8 mouse cellular contexts compared by ENCODE assay signal in the genomic region with DNA sequence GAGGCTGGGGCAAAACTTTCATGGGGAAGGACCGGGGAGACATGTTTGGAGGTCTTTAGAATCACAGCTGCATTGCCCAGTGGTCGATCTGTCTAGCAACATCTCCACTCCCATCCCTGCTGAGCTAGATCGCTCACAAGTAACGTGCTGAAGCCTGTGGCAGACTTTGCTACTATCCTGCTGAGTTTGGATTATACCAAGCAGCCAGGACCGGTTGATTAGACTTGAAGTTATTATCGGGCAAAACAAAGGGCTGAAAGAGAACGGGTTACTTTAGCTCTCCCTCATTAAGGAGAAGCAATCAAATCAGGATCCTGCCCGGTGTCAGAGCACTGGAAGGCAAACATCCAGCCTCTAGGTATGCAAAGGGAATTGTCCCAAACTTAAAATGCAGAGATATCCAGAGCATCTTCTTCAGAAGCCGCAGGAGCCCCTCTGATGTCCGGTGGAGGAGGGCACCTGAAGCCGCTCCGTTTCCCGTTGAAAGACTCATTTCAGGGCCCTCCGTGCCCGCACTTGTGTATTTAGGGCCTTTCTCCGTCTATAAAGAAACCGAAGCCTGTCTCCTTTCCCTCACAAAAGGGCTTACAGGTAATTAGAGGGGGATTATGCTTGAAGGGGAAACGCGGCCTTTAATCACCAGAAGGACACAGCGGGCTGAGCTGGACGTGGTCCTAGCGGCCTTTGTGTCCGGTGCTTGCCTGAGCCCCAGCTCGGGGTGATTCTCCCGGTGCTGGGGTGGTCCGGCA. TPM values are rescaled to one million over a fixed set of nuclear protein-coding genes. Genes with fewer than 3 reads are reported as not detected.
DNase-seq lines count a peak whose midpoint lies in the region; ATAC-seq and TF ChIP-seq lines count a peak whose summit lies in the region.

TSS of gene Abca4 (plus strand) at position 645 of the 749 bp plus-strand sequence.

- no peak for TF ChIP-seq POLR2A in heart, adult 2 months (IDR thresholded peaks at IDR 0.05; ENCODE audit: insufficient read depth, low read depth, low read length)

- peak within 1 kb of the TSS; percentile 8 for H3K4me3 ChIP-seq in heart, embryonic 13.5 days
- H3K4me3 ChIP-seq in heart, adult 2 months, result no peak within 1 kb of the TSS
- peak within 1 kb of the TSS; percentile 27 for H3K4me3 ChIP-seq in hindbrain, embryonic 13.5 days
- H3K4me3 ChIP-seq in midbrain, embryonic 13.5 days (replicated peaks), result peak within 1 kb of the TSS; percentile 27

- H3K27ac ChIP-seq in heart, embryonic 13.5 days (replicated peaks), result peak within 1 kb of the TSS; percentile 74
- no peak within 1 kb of the TSS for H3K27ac ChIP-seq in heart, adult 2 months
- H3K27ac ChIP-seq in hindbrain, embryonic 13.5 days, result peak within 1 kb of the TSS; percentile 27; the same call in 1 of the 2 replicates
- H3K27ac ChIP-seq in midbrain, embryonic 13.5 days, result no peak within 1 kb of the TSS

- no peak for ATAC-seq in heart, embryonic 13.5 days (ENCODE audit: extremely low read depth, insufficient number of reproducible peaks, low FRiP score, low TSS enrichment)
- no peak for ATAC-seq in hindbrain, embryonic 13.5 days (ENCODE audit: low FRiP score)
- ATAC-seq in midbrain, embryonic 13.5 days, result no peak

- DNase-seq in heart, adult 2 months, result no peak
- peak; percentile 71 for DNase-seq in embryo, embryonic 10.5 days (ENCODE audit: low spot score)
- DNase-seq in B cell, adult 2 months, result no peak
- no peak for DNase-seq in adrenal gland, adult 8-10 months
- no peak for DNase-seq in urinary bladder, adult 2 months (ENCODE audit: low spot score)

- peaks cover 60% of the 10 kb centered on the region for H3K4me1 ChIP-seq in heart, embryonic 13.5 days
- peaks cover 24% of the 10 kb centered on the region for H3K4me1 ChIP-seq in heart, adult 2 months (ENCODE audit: control insufficient read depth, insufficient read depth, low read length)
- peaks cover 61% of the 10 kb centered on the region for H3K4me1 ChIP-seq in hindbrain, embryonic 13.5 days (replicated peaks)
- H3K4me1 ChIP-seq in midbrain, embryonic 13.5 days (replicated peaks), result peaks cover 57% of the 10 kb centered on the region

- TF ChIP-seq CTCF in heart, adult 2 months (IDR thresholded peaks at IDR 0.05), result no peak

- peaks cover 9% of the 10 kb centered on the region; the same call in 1 of the 2 replicates for H3K27me3 ChIP-seq in heart, embryonic 13.5 days (replicated peaks)
- no peaks in the 10 kb centered on the region for H3K27me3 ChIP-seq in heart, adult 2 months (ENCODE audit: control insufficient read depth, insufficient read depth, low read length)
- peaks cover 87% of the 10 kb centered on the region for H3K27me3 ChIP-seq in hindbrain, embryonic 13.5 days
- peaks cover 94% of the 10 kb centered on the region for H3K27me3 ChIP-seq in midbrain, embryonic 13.5 days

- TF ChIP-seq EP300 in heart, adult 2 months (IDR thresholded peaks at IDR 0.05; ENCODE audit: insufficient read depth, low read depth, low read length), result no peak

- H3K36me3 ChIP-seq in heart, embryonic 13.5 days, result no peaks in the 10 kb centered on the region
- no peaks in the 10 kb centered on the region for H3K36me3 ChIP-seq in heart, adult 2 months (ENCODE audit: control insufficient read depth, insufficient read depth, low read length)
- H3K36me3 ChIP-seq in hindbrain, embryonic 13.5 days, result no peaks in the 10 kb centered on the region
- H3K36me3 ChIP-seq in midbrain, embryonic 13.5 days, result no peaks in the 10 kb centered on the region

- H3K79me2 ChIP-seq in heart, adult 2 months (replicated peaks; ENCODE audit: control insufficient read depth, insufficient read depth, low read length), result no peaks in the 10 kb centered on the region

- peak within 1 kb of the TSS; percentile 55 for H3K4me2 ChIP-seq in heart, embryonic 13.5 days
- peak within 1 kb of the TSS; percentile 42 for H3K4me2 ChIP-seq in hindbrain, embryonic 13.5 days
- H3K4me2 ChIP-seq in midbrain, embryonic 13.5 days (replicated peaks), result peak within 1 kb of the TSS; percentile 53

- no peaks in the 10 kb centered on the region for H3K9me3 ChIP-seq in heart, embryonic 13.5 days
- no peaks in the 10 kb centered on the region for H3K9me3 ChIP-seq in hindbrain, embryonic 13.5 days
- H3K9me3 ChIP-seq in midbrain, embryonic 13.5 days, result no peaks in the 10 kb centered on the region

- 25% methylated on average over 26 of the region's 26 CpGs for WGBS in heart, embryonic 13.5 days
- 68% methylated on average over 26 of the region's 26 CpGs for WGBS in heart, adult 2 months
- WGBS in hindbrain, embryonic 13.5 days, result 3% methylated on average over 26 of the region's 26 CpGs
- WGBS in midbrain, embryonic 13.5 days, result 2% methylated on average over 26 of the region's 26 CpGs

- H3K9ac ChIP-seq in heart, embryonic 13.5 days, result peak within 1 kb of the TSS; percentile 65
- H3K9ac ChIP-seq in heart, adult 2 months (ENCODE audit: low read depth, low read length), result no peak within 1 kb of the TSS
- peak within 1 kb of the TSS; percentile 60 for H3K9ac ChIP-seq in hindbrain, embryonic 13.5 days
- peak within 1 kb of the TSS; percentile 51 for H3K9ac ChIP-seq in midbrain, embryonic 13.5 days (replicated peaks)

- intact Hi-C loops in heart, adult 2 months (cut with DNase I), result no loop called here

RNA-seq across cellular contexts. Expression of gene Abca4, which starts in this region (rescaled TPM):
- polyA plus RNA-seq in heart, embryonic 13.5 days (2015; fragmentation: Nextera tagmentation; extraction: Ambion mirVana), result 2.4 and 2.5 TPM in 2 replicates
- total RNA-seq in heart, adult 2 months (2021), result 1 to 10 TPM; 1.6 to 2.3 TPM
- 2.6 TPM in 2 replicates for polyA plus RNA-seq in heart, adult 2 months (2012; rRNA removed)
- 2.1 and 3.1 TPM in 2 replicates for polyA plus RNA-seq in hindbrain, embryonic 13.5 days (2015; fragmentation: Nextera tagmentation; extraction: Ambion mirVana)
- 0.49 and 1.3 TPM in 2 replicates for polyA plus RNA-seq in midbrain, embryonic 13.5 days (2015; fragmentation: Nextera tagmentation; extraction: Ambion mirVana)
- total RNA-seq in adrenal gland, adult 8-10 months (2022), result 10 to 100 TPM in 1 of 4 experiments, 1 to 10 TPM in 3; 1.3 to 14.0 (median 2.5) TPM
- 0.83 and 0.96 TPM in 2 replicates for polyA plus RNA-seq in urinary bladder, adult 2 months (2012; rRNA removed)

Comparison
In these comparisons a context has a peak if more than half of its experiments do, and no peak if none do; other contexts are left out.
1. H3K27ac ChIP-seq: peak in heart, embryonic 13.5 days (single experiment) and hindbrain, embryonic 13.5 days (single experiment); none in heart, adult 2 months (single experiment) and midbrain, embryonic 13.5 days (single experiment).
2. Peak in every context shown above with its lines, with median percentiles within 50 percentile points of each other: H3K4me2 ChIP-seq.